Mouse (Mus musculus) kidney, adult 2 months (tissue): Measurements from ENCODE around the gene Vmn2r89.

ENCODE experiments used
- CTCF ChIP-seq: fragments of 200-500 bp; conservative IDR thresholded peaks from 2 replicates; pipeline ENCODE4 v1.5.1; 2011; ENCODE audit warnings: low read depth, mild to moderate bottlenecking, control low read depth, low read length, moderate library complexity, mixed read lengths; ENCODE audit not compliant: insufficient read depth, insufficient read length
- POLR2A ChIP-seq: fragments of 200-500 bp; IDR thresholded peaks from one replicate; pipeline ENCODE4 v1.6.1; 2011; ENCODE audit warnings: low read depth, low read length, control low read depth

DNA sequence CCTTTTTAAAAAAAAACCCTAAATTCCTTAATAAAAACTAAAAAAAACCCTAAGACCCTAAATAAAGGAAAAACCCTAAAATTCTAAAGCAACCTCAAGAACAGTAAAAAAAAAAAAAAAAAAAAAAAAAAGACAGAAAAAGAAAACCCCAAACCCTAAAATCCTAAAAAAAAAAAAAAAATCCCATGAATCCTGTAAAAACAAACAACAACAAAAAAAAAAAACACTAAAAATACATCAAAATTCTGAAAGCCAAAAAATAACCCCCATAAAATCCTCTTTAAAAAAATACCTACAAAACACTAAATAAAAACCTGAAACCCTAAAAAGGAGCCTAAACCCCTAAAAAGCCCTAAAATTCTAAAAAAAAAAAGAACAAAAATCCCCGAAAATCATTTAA lies 45.3 kb downstream of the Vmn2r89 start:
- TF ChIP-seq CTCF (no peak), POLR2A (no peak)
